In genomic region chr19:47313387-47314075, GRCm38 (mm10) we compare ENCODE assay signal across 8 mouse cellular contexts.
DNase-seq lines count a peak whose midpoint lies in the region; ATAC-seq and TF ChIP-seq lines count a peak whose summit lies in the region.

No protein-coding gene starts in this region.

- H3K4me2 ChIP-seq in forebrain, embryonic 15.5 days (replicated peaks), result peak overlapping the region; percentile 61
- H3K4me2 ChIP-seq in intestine, postnatal 0 days (replicated peaks; ENCODE audit: low read depth), result peak overlapping the region; percentile 58
- peak overlapping the region; percentile 62 for H3K4me2 ChIP-seq in midbrain, embryonic 12.5 days (replicated peaks)

- TF ChIP-seq CTCF in Patski (IDR thresholded peaks at IDR 0.05), result no peak
- TF ChIP-seq CTCF in intestine, postnatal 0 days (IDR thresholded peaks at IDR 0.05; ENCODE audit: low read depth), result no peak

- H3K4me1 ChIP-seq in forebrain, embryonic 15.5 days, result peaks cover 47% of the 10 kb centered on the region
- peaks cover 8% of the 10 kb centered on the region; the same call in 1 of the 2 replicates for H3K4me1 ChIP-seq in intestine, postnatal 0 days (replicated peaks; ENCODE audit: control insufficient read depth, insufficient read depth, low read length)
- peaks cover 47% of the 10 kb centered on the region for H3K4me1 ChIP-seq in midbrain, embryonic 12.5 days

- peak overlapping the region; percentile 48; the same call in 1 of the 2 replicates for H3K9ac ChIP-seq in forebrain, embryonic 15.5 days (replicated peaks)
- peak overlapping the region; percentile 50 for H3K9ac ChIP-seq in intestine, postnatal 0 days (ENCODE audit: low read depth, low read length)
- H3K9ac ChIP-seq in midbrain, embryonic 12.5 days (replicated peaks), result peak overlapping the region; percentile 65

- H3K4me3 ChIP-seq in forebrain, embryonic 15.5 days, result peak overlapping the region; percentile 36
- peak overlapping the region; percentile 37 for H3K4me3 ChIP-seq in intestine, postnatal 0 days (ENCODE audit: low read depth, low read length)
- peak overlapping the region; percentile 42 for H3K4me3 ChIP-seq in midbrain, embryonic 12.5 days

- CTCF ChIA-PET in Patski (lab: Charles Lee), result interaction anchor here (0.6 to 4.3 kb wide), 4 partner anchors 10 to 26 kb away, joined by 3 to 21 read pairs (median 7); no protein-coding TSS in a partner anchor

- WGBS in forebrain, embryonic 15.5 days, result 4% methylated on average over 11 of the region's 11 CpGs
- 42% methylated on average over 11 of the region's 11 CpGs for WGBS in intestine, postnatal 0 days
- WGBS in midbrain, embryonic 12.5 days, result 11% methylated on average over 11 of the region's 11 CpGs

- peak; percentile 43 for DNase-seq in kidney, adult 11 months
- no peak for DNase-seq in kidney, adult 9 months
- DNase-seq in Patski (ENCODE audit: low read depth, low spot score), result no peak
- no peak for DNase-seq in B cell, adult 2 months
- no peak for DNase-seq in layer of hippocampus, postnatal 14 days (ENCODE audit: low spot score in 2 of 2)

- ATAC-seq in Patski, result peak; percentile 3
- ATAC-seq in forebrain, embryonic 15.5 days (replicated peaks), result peak; percentile 27
- ATAC-seq in intestine, postnatal 0 days, result no peak
- peak; percentile 13; the same call in 1 of the 2 replicates for ATAC-seq in midbrain, embryonic 12.5 days (ENCODE audit: low FRiP score, low read depth)

- no peaks in the 10 kb centered on the region for H3K9me3 ChIP-seq in forebrain, embryonic 15.5 days
- H3K9me3 ChIP-seq in intestine, postnatal 0 days (ENCODE audit: control insufficient read depth), result no peaks in the 10 kb centered on the region
- no peaks in the 10 kb centered on the region for H3K9me3 ChIP-seq in midbrain, embryonic 12.5 days

- no peaks in the 10 kb centered on the region for H3K36me3 ChIP-seq in forebrain, embryonic 15.5 days
- no peaks in the 10 kb centered on the region for H3K36me3 ChIP-seq in intestine, postnatal 0 days (ENCODE audit: control insufficient read depth, insufficient read depth)
- H3K36me3 ChIP-seq in midbrain, embryonic 12.5 days, result no peaks in the 10 kb centered on the region

- peak overlapping the region; percentile 42 for H3K27ac ChIP-seq in forebrain, embryonic 15.5 days (replicated peaks)
- peak overlapping the region; percentile 63; the same call in 1 of the 2 replicates for H3K27ac ChIP-seq in intestine, postnatal 0 days (ENCODE audit: low read depth, low read length)
- H3K27ac ChIP-seq in midbrain, embryonic 12.5 days (replicated peaks), result peak overlapping the region; percentile 67

- no peaks in the 10 kb centered on the region for H3K27me3 ChIP-seq in Patski
- no peaks in the 10 kb centered on the region for H3K27me3 ChIP-seq in forebrain, embryonic 15.5 days
- H3K27me3 ChIP-seq in intestine, postnatal 0 days (replicated peaks; ENCODE audit: control insufficient read depth, insufficient read depth, low read length), result no peaks in the 10 kb centered on the region
- 0 out of 2 replicates have a peak, but pooled peaks cover 10% of the 10 kb centered on the region for H3K27me3 ChIP-seq in midbrain, embryonic 12.5 days

- POLR2A ChIA-PET in Patski (lab: Charles Lee), result interaction anchor here (0.9 to 2.9 kb wide), 5 partner anchors 8 to 33 kb away, joined by 3 to 20 read pairs (median 4); no protein-coding TSS in a partner anchor

- in situ Hi-C loops in Patski (cut with MboI; ENCODE audit: low pct_unique_long_range_greater_than_20kb), result no loop called here
